Comparison of ENCODE assay signal across 22 mouse cellular contexts in genomic region chr2:51013090-51013489, GRCm38 (mm10).
"Had no signal": no experiment of that assay in that cellular context is flagged by ENCODE, and none has a peak within 500 bp of the region (broad histone marks: within the 10 kb centered on the region; RNA-seq: fewer than 3 reads in every experiment).

No protein-coding gene starts in this region.

- ATAC-seq: inflammation-experienced regulatory T-cells, adult 6 months; intestine, embryonic 15.5 days; intestine, postnatal 0 days had no signal

- H3K36me3 ChIP-seq: heart, embryonic 13.5 days; heart, embryonic 15.5 days; hindbrain, embryonic 13.5 days; hindbrain, embryonic 15.5 days; intestine, embryonic 15.5 days; limb, embryonic 13.5 days; limb, embryonic 15.5 days had no signal

- DNase-seq: gastrocnemius, adult 2 months; gastrocnemius, postnatal 10 days; gastrocnemius, postnatal 25 days; heart, adult 11 months; heart, adult 2 months; heart, postnatal 14 days; heart, postnatal 36 days; kidney, adult 18-20 months; kidney, adult 8-10 months; kidney, postnatal 10 days; kidney, postnatal 25 days; kidney, postnatal 4 days; left cerebral cortex, postnatal 4 days had no signal

- H3K27me3 ChIP-seq: heart, embryonic 13.5 days; heart, embryonic 15.5 days; hindbrain, embryonic 13.5 days; hindbrain, embryonic 15.5 days; intestine, embryonic 15.5 days; limb, embryonic 13.5 days; limb, embryonic 15.5 days had no signal
